Mouse (Mus musculus): ENCODE measurements around the gene Prr22. TPM values are rescaled to one million over a fixed set of nuclear protein-coding genes. Genes with fewer than 3 reads are reported as not detected.

Gene Prr22
- polyA plus RNA-seq (2012): 3.0 and 3.4 TPM in 2 replicates

DNA sequence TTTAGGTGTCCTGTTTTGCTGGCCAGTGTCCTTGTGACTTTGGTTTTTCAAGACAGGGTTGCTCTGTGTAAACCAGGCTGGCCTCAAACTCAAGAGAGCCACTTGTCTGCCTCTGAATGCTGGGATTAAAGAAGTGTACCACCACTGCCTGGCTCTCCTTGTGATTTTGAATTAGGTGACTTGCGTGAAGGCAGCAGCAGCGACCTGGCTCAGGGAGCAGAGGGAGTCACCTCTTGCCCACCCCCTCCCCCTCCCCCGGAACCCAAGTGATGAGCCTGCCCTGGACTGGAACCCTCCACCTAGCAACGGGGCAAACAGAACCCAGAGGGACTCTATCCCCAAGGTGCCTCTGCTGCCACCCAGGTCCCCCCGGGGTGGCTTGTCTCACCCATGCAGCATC, at the start of gene Prr22:
Prr22 (plus strand) TSS at position 301 of the 400 bp plus-strand sequence.
- no peak for TF ChIP-seq GATA1 (IDR thresholded peaks at IDR 0.05; ENCODE audit: low read length)

DNA sequence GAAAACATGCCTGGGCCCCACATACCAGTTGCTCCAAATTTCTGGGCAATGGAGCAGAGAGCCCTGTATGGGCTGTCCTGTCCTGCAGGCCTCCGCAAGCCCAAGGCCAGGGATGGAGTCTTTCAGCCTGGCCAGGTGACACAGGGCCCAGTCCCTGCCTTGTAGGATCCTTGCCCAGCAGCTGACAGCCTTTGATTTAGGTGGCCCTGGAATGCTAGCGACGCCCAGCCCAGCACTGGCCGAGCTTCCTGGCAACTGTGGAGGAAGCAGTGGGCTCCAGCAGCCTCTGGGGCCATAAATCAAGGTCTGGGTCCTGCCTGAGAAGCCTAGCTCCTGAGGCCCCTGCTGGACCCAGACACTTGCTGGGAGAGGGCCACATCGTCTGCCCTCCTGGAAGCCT, 47.6 kb upstream of the Prr22 start:
- TF ChIP-seq GATA1 (IDR thresholded peaks at IDR 0.05; ENCODE audit: low read length): no peak

DNA sequence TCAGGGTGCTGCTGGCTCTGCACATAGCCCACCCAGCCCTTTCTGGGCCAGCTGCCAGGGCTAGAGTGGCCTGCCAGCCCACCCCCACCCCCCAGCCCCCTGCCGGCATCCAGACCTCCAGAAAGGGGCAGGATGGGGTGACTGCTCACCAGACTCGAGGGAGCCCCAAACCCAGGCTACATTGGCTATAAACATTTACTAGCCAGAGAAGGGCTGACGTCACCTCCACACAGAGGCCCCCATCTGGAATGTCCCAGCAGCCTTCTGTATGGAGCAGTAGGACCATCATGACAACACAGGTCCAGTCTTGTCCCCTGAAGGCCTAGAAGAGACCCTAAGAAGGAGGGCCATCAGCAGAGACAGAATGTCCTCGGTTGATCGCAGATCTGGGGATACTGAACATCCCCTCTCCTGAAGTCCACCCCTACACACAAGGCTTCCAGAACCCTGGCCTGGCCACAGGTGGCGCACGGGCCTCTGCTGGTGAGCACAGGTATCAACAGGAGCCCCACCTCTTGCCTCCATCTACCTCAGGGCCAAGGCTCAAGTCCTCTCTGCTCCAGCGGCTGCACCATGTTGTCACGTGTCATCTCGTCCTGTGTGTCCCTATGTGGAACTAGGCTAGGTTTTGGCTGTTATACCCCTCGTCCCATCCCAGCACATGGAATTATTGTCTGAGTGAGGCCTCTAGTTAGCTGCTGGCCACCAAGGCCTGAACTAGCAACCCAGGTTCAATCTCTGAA, 46.5 kb upstream of the Prr22 start:
- no peak for TF ChIP-seq GATA1 (IDR thresholded peaks at IDR 0.05; ENCODE audit: low read length)

GRCm38 (mm10) chr17:56727029-56727649, 42.9 kb upstream of the Prr22 start:
- no peak for TF ChIP-seq GATA1 (IDR thresholded peaks at IDR 0.05; ENCODE audit: low read length)

GRCm38 (mm10) chr17:56727659-56728058, 42.4 kb upstream of the Prr22 start:
- TF ChIP-seq GATA1 (IDR thresholded peaks at IDR 0.05; ENCODE audit: low read length): no peak

DNA sequence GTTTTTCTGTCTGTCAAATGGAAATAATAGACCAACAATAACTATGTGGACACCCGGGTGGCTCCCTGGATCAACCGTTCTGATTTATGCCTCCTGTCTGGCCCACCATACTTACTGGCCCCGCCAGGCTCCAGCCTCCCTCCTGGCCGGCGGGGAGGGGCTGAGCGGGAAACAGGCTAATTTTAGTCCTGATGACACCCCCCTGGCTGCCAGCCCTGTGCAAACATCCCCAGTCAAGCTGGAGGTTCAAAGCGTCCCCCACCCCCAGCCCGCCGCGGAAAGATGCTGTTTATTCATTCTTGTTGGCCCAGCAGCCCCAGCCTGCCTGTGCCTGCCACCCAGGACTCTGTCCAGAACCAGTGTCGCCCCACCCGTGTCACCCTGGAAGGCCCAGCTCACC, 41.9 kb upstream of the Prr22 start:
- no peak for TF ChIP-seq GATA1 (IDR thresholded peaks at IDR 0.05; ENCODE audit: low read length)

DNA sequence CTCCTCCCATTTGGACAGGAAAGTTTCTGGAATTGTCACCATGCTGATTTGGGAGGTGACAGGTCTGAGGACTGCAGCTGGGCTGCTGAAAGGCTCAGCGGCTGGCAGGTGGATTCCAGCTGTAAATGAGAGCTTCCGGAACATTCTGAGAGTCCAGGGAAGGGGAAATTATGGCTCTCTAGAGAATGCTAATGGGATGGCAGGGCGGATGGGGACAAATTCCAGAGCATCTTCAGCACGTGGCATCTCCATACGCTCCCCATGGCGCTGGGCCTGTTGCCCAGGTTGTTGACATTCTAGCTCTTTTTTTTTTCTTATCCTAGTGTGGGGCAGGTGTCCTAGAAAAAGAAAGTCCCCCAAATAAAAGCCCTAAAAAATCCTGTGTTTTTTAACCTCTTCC, 40.9 kb upstream of the Prr22 start:
- TF ChIP-seq GATA1 (IDR thresholded peaks at IDR 0.05; ENCODE audit: low read length): no peak

DNA sequence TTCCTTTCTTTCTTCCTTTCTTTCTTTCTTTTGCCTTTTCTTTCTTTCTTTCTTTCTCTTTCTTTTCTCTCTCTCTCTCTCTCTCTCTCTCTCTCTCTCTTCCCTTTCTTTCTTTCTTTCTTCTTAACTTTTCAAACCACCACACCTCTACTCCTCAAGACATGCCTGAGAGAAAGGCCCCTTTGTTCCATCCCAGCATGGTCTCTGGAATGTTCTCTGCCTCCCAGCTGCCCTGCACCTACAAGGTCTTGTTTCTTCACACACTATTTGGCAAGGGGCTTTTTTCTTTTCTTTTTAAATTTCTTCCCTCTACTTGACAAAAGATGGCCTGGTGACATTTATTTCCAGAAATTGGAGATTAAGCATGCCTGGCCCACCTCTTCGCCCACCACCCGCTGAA, 40.4 kb upstream of the Prr22 start:
- no peak for TF ChIP-seq GATA1 (IDR thresholded peaks at IDR 0.05; ENCODE audit: low read length)

DNA sequence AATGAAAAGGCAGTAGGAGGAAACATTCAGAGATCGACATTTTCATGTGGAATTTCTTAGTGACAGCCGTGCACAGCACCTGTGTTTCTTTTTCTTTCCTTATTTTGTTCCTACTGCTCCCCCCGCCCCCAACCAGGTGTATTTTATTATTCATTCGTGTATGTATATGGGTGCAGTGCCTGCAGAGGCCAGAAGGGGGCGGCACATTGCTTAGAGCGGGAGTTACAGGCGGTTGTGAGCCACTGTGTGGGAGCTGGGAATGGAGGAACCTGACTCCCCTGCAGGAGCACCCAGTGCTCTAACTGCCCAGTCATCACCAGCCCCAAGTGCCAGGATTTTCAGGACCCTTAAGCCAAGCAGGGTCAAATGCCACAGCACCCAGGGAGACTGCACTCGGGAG, 33.5 kb upstream of the Prr22 start:
- no peak for TF ChIP-seq GATA1 (IDR thresholded peaks at IDR 0.05; ENCODE audit: low read length)

- no peak for TF ChIP-seq GATA1 (IDR thresholded peaks at IDR 0.05; ENCODE audit: low read length)
Observed at GRCm38 (mm10) chr17:56738221-56738620, 31.8 kb upstream of the Prr22 start.

- TF ChIP-seq GATA1 (IDR thresholded peaks at IDR 0.05; ENCODE audit: low read length): no peak
Observed at GRCm38 (mm10) chr17:56740118-56740787, 29.8 kb upstream of the Prr22 start.

GRCm38 (mm10) chr17:56740788-56741160, 29.3 kb upstream of the Prr22 start:
- TF ChIP-seq GATA1 (IDR thresholded peaks at IDR 0.05; ENCODE audit: low read length): no peak

GRCm38 (mm10) chr17:56744173-56744572, 25.9 kb upstream of the Prr22 start:
- no peak for TF ChIP-seq GATA1 (IDR thresholded peaks at IDR 0.05; ENCODE audit: low read length)

DNA sequence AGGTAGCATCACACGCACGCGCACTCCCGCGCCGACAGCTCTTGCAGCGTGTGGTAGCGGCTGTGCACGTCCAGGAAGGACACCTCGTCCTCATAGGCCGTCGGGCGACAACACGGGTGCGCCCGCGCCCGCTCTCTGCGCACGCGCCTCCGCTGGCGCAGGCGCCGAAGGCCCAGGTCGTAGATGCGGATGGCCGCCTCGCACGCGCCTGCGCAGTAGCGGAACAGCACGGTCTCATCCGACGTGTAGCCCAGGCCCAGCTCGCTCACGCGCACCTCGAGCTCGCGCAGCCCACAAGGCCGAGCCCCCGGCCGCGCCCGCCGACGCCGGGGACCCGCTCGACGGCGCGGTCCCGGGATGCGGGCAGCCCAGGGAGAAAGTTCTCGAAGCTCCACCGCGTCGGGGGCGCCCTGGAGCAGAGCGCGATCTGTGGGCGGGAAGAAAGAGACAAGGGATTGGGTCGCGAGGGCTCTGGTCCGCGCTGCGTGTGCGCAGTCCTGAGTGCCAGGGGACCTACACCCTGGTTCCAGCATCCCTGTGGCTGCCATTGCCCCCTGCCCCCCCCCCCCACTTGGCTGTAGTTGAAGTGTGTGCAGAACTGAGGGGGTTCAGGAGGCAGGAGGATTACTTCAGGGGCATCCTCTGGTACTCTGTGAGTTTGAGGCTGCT, 18.5 kb upstream of the Prr22 start:
- no peak for TF ChIP-seq GATA1 (IDR thresholded peaks at IDR 0.05; ENCODE audit: low read length)

GRCm38 (mm10) chr17:56753452-56753851, 16.6 kb upstream of the Prr22 start:
- no peak for TF ChIP-seq GATA1 (IDR thresholded peaks at IDR 0.05; ENCODE audit: low read length)
